Mouse (Mus musculus) MEL-GATA-1-ER (cell line): Measurements from ENCODE around the gene Ms4a4c.
"Not testable (repeated sequence)": the region's sequence is repeated elsewhere in the genome, so short reads cannot be mapped to it uniquely, and the experiment has no call there.

Experiments
- DNase-seq: peaks from one replicate; pipeline ENCODE4 v3.0.0-alpha.2; 2012; ENCODE audit warnings: low read depth; ENCODE audit errors: extremely low read depth

Ms4a4c gene

DNA sequence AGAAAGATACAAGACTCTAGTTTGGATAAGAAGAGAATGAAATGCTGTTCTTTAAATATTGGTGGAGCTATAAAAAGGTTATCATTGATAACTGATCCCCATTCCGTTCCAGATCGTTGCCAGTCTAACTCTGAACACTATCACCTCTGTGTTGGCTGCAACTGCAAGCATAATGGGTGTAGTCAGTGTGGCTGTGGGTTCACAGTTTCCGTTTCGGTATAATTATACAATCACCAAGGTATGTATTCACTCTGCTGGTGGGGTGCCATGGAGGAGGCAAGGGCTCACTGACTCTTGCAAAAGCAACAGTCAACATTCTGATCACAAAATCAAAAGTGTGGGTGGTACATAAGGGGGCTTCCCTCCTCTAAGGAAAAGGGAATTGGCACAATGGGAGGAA lies 54.5 kb downstream of the Ms4a4c start:
- not testable (repeated sequence) for DNase-seq

- DNase-seq = not testable (repeated sequence)
These were observed 60.2 kb downstream of the Ms4a4c start for GRCm38 (mm10) chr19:11464795-11465194.

GRCm38 (mm10) chr19:11466471-11466870 lies 61.9 kb downstream of the Ms4a4c start:
- DNase-seq = no peak

GRCm38 (mm10) chr19:11468361-11468760 lies 63.8 kb downstream of the Ms4a4c start:
- not testable (repeated sequence) for DNase-seq

- not testable (repeated sequence) for DNase-seq
These were observed 64.6 kb downstream of the Ms4a4c start, which contains the start of gene Ms4a6c for GRCm38 (mm10) chr19:11469215-11469614. Ms4a6c (plus strand) TSS chr19:11469366.
